Mouse (Mus musculus) embryonic facial prominence, embryonic 12.5 days (tissue): ENCODE data around the gene Olfr1375. TPM values are rescaled to one million over a fixed set of nuclear protein-coding genes. Genes with fewer than 3 reads are reported as not detected.
"Not testable (repeated sequence)": the region's sequence is repeated elsewhere in the genome, so short reads cannot be mapped to it uniquely, and the experiment has no call there.

Source experiments
- ATAC-seq: fragments of 200-750 bp; cut with Nextera tagmentation; 2 replicates; pipeline ENCODE4 v1.8.0; 2017; ENCODE audit not compliant: insufficient number of reproducible peaks, insufficient read depth, low FRiP score, low TSS enrichment
- H3K27ac ChIP-seq: fragments of 300-500 bp; sonication (generic); 2 replicates; pipeline ENCODE4 v1.5.1; 2016; ENCODE audit warnings: mild to moderate bottlenecking
- H3K27me3 ChIP-seq: fragments of 300-500 bp; sonication (generic); 2 replicates; pipeline ENCODE4 v1.6.1; 2016; ENCODE audit warnings: mild to moderate bottlenecking, moderate library complexity
- H3K36me3 ChIP-seq: fragments of 300-500 bp; sonication (generic); 2 replicates; pipeline ENCODE4 v1.6.1; 2016; ENCODE audit warnings: mild to moderate bottlenecking
- H3K4me1 ChIP-seq: fragments of 300-500 bp; sonication (generic); 2 replicates; pipeline ENCODE4 v1.6.1; 2016
- H3K4me2 ChIP-seq: fragments of 300-500 bp; sonication (generic); replicated peaks from 2 replicates; pipeline ENCODE4 v1.6.1; 2016; ENCODE audit warnings: mild to moderate bottlenecking, moderate library complexity
- H3K4me3 ChIP-seq: fragments of 300-500 bp; sonication (generic); 2 replicates; pipeline ENCODE4 v1.5.1; 2016; ENCODE audit warnings: mild to moderate bottlenecking
- H3K9ac ChIP-seq: fragments of 300-500 bp; sonication (generic); 2 replicates; pipeline ENCODE4 v1.6.1; 2016; ENCODE audit warnings: mild to moderate bottlenecking, moderate library complexity
- H3K9me3 ChIP-seq: fragments of 300-500 bp; sonication (generic); 2 replicates; pipeline ENCODE4 v1.6.1; 2016; ENCODE audit warnings: mild to moderate bottlenecking, moderate library complexity
- WGBS: fragments of 180-500 bp; shearing (Covaris S2); methylation state at CpG from one replicate; pipeline ENCODE4 v1.1.7; 2016; 5-methylcytosine and 5-hydroxymethylcytosine counted together
- polyA plus RNA-seq: library from polyadenylated mRNA; unstranded; fragments of >200 nt; fragmentation: Nextera tagmentation; extraction: Ambion mirVana; gene quantifications from 2 replicates; pipeline ENCODE4 v1.2.1, GENCODE M21; 2016

Gene Olfr1375
- polyA plus RNA-seq, result not detected in 2 replicates

- WGBS, result 92% methylated on average over 3 of the region's 3 CpGs
- H3K27me3 ChIP-seq, H3K4me1 ChIP-seq, H3K9ac ChIP-seq, ATAC-seq, H3K4me2 ChIP-seq, H3K36me3 ChIP-seq, H3K4me3 ChIP-seq, H3K9me3 ChIP-seq, H3K27ac ChIP-seq: not testable (repeated sequence)
Measured at GRCm38 (mm10) chr11:51047809-51048208, at the start of gene Olfr1375. Gene Olfr1375 (plus strand): TSS chr11:51048109.

DNA sequence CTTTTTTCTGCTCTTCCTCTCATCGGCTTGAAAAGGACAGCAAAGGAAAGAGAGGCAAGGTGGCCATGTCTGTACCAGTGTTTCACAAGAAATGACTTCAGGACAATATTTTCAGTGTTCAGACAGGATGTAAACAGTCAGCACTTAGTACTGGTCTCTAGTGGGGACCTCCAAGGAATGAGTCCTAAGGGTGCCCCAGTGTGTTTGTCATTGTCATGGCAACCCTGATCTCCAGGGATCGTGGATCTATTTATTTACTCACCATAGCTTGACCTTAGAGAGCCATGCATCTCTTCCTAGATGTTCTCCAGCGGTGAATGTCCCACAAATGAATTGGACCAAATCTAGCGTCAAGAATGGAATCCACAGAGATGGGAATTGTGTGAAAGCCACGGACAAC lies 44.6 kb upstream of the Olfr1375 start, which contains the start of gene Olfr51:
Gene Olfr51, plus strand, starts transcription at position 301 of the 400 bp plus-strand sequence.
- Histone ChIP-seq H3K9me3 (no peaks in the 10 kb centered on the region), H3K27me3 (no peaks in the 10 kb centered on the region), H3K27ac (no peak within 1 kb of the TSS), H3K36me3 (no peaks in the 10 kb centered on the region), H3K4me3 (no peak within 1 kb of the TSS), H3K4me1 (no peaks in the 10 kb centered on the region), H3K4me2 (no peak within 1 kb of the TSS), H3K9ac (no peak within 1 kb of the TSS)
- no peak for ATAC-seq
- 82% methylated on average over 5 of the region's 5 CpGs for WGBS

GRCm38 (mm10) chr11:51011821-51012220 lies 36.1 kb upstream of the Olfr1375 start:
- Histone ChIP-seq H3K27ac (no peak overlapping the region), H3K9me3 (0 out of 2 replicates have a peak, but pooled peaks cover 4% of the 10 kb centered on the region), H3K36me3 (no peaks in the 10 kb centered on the region), H3K4me2 (no peak overlapping the region), H3K9ac (no peak overlapping the region), H3K4me3 (no peak overlapping the region), H3K27me3 (no peaks in the 10 kb centered on the region), H3K4me1 (no peaks in the 10 kb centered on the region)
- 79% methylated on average over 5 of the region's 5 CpGs for WGBS
- ATAC-seq, result no peak

DNA sequence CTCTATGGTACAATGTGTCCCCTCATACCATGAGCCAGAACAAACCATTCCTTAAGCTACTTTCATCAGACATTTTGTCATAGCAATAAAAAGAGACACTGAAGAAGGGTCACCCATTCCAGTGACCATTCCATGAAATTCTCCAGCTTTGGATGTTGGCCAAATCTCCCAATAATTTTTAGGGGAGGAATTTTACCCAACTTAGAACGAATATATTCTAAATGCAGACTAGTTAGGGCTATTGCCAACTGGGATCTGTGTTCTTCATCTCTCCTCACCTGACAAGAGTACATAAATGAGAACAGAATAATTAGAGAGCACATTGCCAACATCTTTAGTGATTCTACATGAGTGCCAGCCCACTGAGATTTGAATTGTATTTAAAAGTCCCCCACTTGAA lies 34.0 kb upstream of the Olfr1375 start, which contains the start of gene Olfr54:
Gene Olfr54, plus strand, starts transcription at position 301 of the 400 bp plus-strand sequence.
- ATAC-seq, result no peak
- Histone ChIP-seq H3K36me3 (no peaks in the 10 kb centered on the region), H3K4me2 (no peak within 1 kb of the TSS), H3K4me3 (no peak within 1 kb of the TSS), H3K9me3 (0 out of 2 replicates have a peak, but pooled peaks cover 4% of the 10 kb centered on the region), H3K27ac (no peak within 1 kb of the TSS), H3K4me1 (no peaks in the 10 kb centered on the region), H3K27me3 (no peaks in the 10 kb centered on the region), H3K9ac (no peak within 1 kb of the TSS)
- WGBS, result 72% methylated on average over 1 of the region's 1 CpGs

GRCm38 (mm10) chr11:51016341-51016740 lies 31.6 kb upstream of the Olfr1375 start:
- Histone ChIP-seq H3K9ac (no peak overlapping the region), H3K27ac (no peak overlapping the region), H3K4me2 (no peak overlapping the region), H3K27me3 (no peaks in the 10 kb centered on the region), H3K4me3 (no peak overlapping the region), H3K36me3 (no peaks in the 10 kb centered on the region), H3K9me3 (0 out of 2 replicates have a peak, but pooled peaks cover 3% of the 10 kb centered on the region), H3K4me1 (no peaks in the 10 kb centered on the region)
- WGBS, result 51% methylated on average over 2 of the region's 2 CpGs
- ATAC-seq, result no peak

DNA sequence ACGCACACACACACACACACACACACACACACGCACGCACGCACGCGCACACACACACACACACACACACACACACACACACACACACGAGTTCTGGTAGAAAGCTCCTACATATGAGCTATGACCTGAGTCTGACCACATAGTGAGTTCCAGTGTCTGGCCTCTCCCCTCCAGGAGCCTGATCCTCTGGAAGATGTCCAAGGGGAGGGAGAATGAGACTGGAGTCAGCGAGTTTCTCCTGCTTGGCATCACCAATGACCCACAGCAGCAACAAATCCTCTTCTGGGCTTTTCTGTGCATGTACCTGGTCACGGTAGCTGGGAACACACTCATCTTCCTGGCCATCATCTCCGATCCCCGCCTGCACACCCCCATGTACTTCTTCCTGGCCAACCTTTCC lies 21.1 kb upstream of the Olfr1375 start:
- 85% methylated on average over 11 of the region's 11 CpGs for WGBS

GRCm38 (mm10) chr11:51029381-51029780 lies 18.5 kb upstream of the Olfr1375 start:
- not testable (repeated sequence) for ATAC-seq, H3K9ac ChIP-seq, H3K27ac ChIP-seq, H3K9me3 ChIP-seq, H3K4me1 ChIP-seq, H3K4me2 ChIP-seq, H3K36me3 ChIP-seq, H3K27me3 ChIP-seq, H3K4me3 ChIP-seq
- WGBS, result 77% methylated on average over 8 of the region's 8 CpGs

More for the DNA sequence above, 21.1 kb upstream of the Olfr1375 start:
- not testable (repeated sequence) for H3K4me1 ChIP-seq, H3K4me3 ChIP-seq, H3K9ac ChIP-seq, ATAC-seq, H3K9me3 ChIP-seq, H3K36me3 ChIP-seq, H3K27me3 ChIP-seq, H3K27ac ChIP-seq, H3K4me2 ChIP-seq

DNA sequence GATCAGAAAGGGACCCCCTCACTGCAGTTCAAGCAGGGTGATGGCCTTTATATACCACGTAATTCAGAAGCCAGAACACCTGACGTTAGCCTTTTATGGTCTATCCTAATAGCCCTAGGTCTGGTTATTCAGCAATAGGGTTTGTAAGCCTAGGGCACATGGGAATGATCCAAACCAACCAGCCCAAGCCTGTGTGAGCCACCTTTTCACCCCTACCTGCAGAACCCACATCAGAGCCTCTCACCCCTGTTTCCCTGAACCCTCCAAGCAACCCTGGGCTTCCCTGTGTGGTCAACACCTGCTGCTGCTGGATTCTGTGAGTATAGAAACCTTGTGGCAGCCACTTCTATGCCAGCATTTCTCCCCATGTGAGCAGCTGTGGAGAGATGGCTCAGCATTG lies 17.7 kb upstream of the Olfr1375 start:
- ATAC-seq, result no peak
- Histone ChIP-seq H3K9me3 (no peaks in the 10 kb centered on the region), H3K27ac (no peak overlapping the region), H3K9ac (no peak overlapping the region), H3K4me3 (no peak overlapping the region), H3K4me2 (no peak overlapping the region), H3K4me1 (no peaks in the 10 kb centered on the region), H3K27me3 (no peaks in the 10 kb centered on the region), H3K36me3 (no peaks in the 10 kb centered on the region)
- WGBS, result 80% methylated on average over 2 of the region's 2 CpGs

GRCm38 (mm10) chr11:51032851-51033250 lies 15.1 kb upstream of the Olfr1375 start:
- WGBS, result 10% methylated on average over 1 of the region's 1 CpGs
- ATAC-seq, result no peak

DNA sequence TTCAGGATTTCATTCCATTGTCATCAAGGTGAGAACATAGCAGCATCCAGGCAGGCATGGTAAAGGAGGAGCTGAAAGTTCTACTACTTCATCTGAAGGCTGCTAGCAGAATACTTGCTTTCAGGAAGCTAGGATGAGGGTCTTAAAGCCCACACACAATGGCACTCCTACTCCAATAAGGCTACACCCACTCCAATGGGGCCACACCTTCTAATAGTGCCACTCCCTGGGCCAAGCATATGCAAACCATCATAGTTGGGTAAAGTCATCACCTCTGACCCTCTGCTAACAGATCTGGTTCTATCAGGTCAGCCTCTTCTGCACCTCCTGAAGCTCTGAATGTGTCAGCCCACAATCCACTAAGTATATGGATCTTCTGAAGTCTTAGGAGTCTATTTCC lies 13.8 kb upstream of the Olfr1375 start:
- H3K9me3 ChIP-seq, H3K9ac ChIP-seq, H3K4me1 ChIP-seq, ATAC-seq, H3K36me3 ChIP-seq, H3K4me3 ChIP-seq, H3K27ac ChIP-seq, H3K4me2 ChIP-seq, H3K27me3 ChIP-seq: not testable (repeated sequence)

More at GRCm38 (mm10) chr11:51032851-51033250, 15.1 kb upstream of the Olfr1375 start:
- Histone ChIP-seq H3K27ac (no peak overlapping the region), H3K9ac (no peak overlapping the region), H3K9me3 (no peaks in the 10 kb centered on the region), H3K4me1 (no peaks in the 10 kb centered on the region), H3K27me3 (no peaks in the 10 kb centered on the region), H3K4me2 (no peak overlapping the region), H3K4me3 (no peak overlapping the region), H3K36me3 (no peaks in the 10 kb centered on the region)

- Histone ChIP-seq H3K27ac (no peak overlapping the region), H3K4me1 (no peaks in the 10 kb centered on the region), H3K4me2 (no peak overlapping the region), H3K4me3 (no peak overlapping the region), H3K27me3 (no peaks in the 10 kb centered on the region), H3K9me3 (no peaks in the 10 kb centered on the region), H3K9ac (no peak overlapping the region), H3K36me3 (no peaks in the 10 kb centered on the region)
- 82% methylated on average over 2 of the region's 2 CpGs for WGBS
- no peak for ATAC-seq
Measured at GRCm38 (mm10) chr11:51035951-51036350, 12.0 kb upstream of the Olfr1375 start.

- not testable (repeated sequence) for H3K4me1 ChIP-seq, ATAC-seq, H3K27ac ChIP-seq, H3K27me3 ChIP-seq, H3K9me3 ChIP-seq, H3K9ac ChIP-seq, H3K4me3 ChIP-seq, H3K36me3 ChIP-seq, H3K4me2 ChIP-seq
- WGBS, result 77% methylated on average over 3 of the region's 3 CpGs
Measured at GRCm38 (mm10) chr11:51044776-51045175, 3.1 kb upstream of the Olfr1375 start.

GRCm38 (mm10) chr11:51051678-51052077 lies 3.8 kb downstream of the Olfr1375 start:
- Histone ChIP-seq H3K27me3 (no peaks in the 10 kb centered on the region), H3K27ac (no peak overlapping the region), H3K4me2 (no peak overlapping the region), H3K4me1 (no peaks in the 10 kb centered on the region), H3K9ac (no peak overlapping the region), H3K36me3 (no peaks in the 10 kb centered on the region), H3K4me3 (no peak overlapping the region), H3K9me3 (no peaks in the 10 kb centered on the region)
- no peak for ATAC-seq
- 62% methylated on average over 2 of the region's 2 CpGs for WGBS
